Mouse (Mus musculus) forebrain, embryonic 14.5 days (tissue): ENCODE results near the gene Lrrc14b. TPM values are rescaled to one million over a fixed set of nuclear protein-coding genes. Genes with fewer than 3 reads are reported as not detected.

Experiments
- ATAC-seq: fragments of 200-750 bp; cut with Nextera tagmentation; 2 replicates; pipeline ENCODE4 v1.8.0; 2017; ENCODE audit warnings: mild to moderate bottlenecking, moderate library complexity
- DNase-seq: peaks from one replicate; pipeline ENCODE4 v3.0.0-alpha.2; 2015; ENCODE audit warnings: low spot score
- H3K27ac ChIP-seq: fragments of 300-500 bp; sonication (generic); 2 replicates; pipeline ENCODE4 v1.5.1; 2014; ENCODE audit warnings: low read depth, mild to moderate bottlenecking, control low read depth, low read length, moderate library complexity
- H3K27me3 ChIP-seq: fragments of 300-500 bp; sonication (generic); replicated peaks from 2 replicates; pipeline ENCODE4 v1.6.1; 2014; ENCODE audit warnings: low read length, control low read depth, mixed read lengths; ENCODE audit not compliant: control insufficient read depth, insufficient read depth
- H3K36me3 ChIP-seq: fragments of 300-500 bp; sonication (generic); 2 replicates; pipeline ENCODE4 v1.6.1; 2014; ENCODE audit warnings: low read length, control low read depth; ENCODE audit not compliant: control insufficient read depth, insufficient read depth
- H3K4me1 ChIP-seq: fragments of 300-500 bp; sonication (generic); 2 replicates; pipeline ENCODE4 v1.6.1; 2014; ENCODE audit warnings: antibody characterized with exemption, low read length, control low read depth; ENCODE audit not compliant: control insufficient read depth, insufficient read depth
- H3K4me2 ChIP-seq: fragments of 300-500 bp; sonication (generic); 2 replicates; pipeline ENCODE4 v1.6.1; 2014; ENCODE audit warnings: mild to moderate bottlenecking, control low read depth, low read length
- H3K4me3 ChIP-seq: fragments of 300-500 bp; sonication (generic); 2 replicates; pipeline ENCODE4 v1.5.1; 2014; ENCODE audit warnings: low read depth, low read length, control low read depth
- H3K9ac ChIP-seq: fragments of 300-500 bp; sonication (generic); 2 replicates; pipeline ENCODE4 v1.6.1; 2014; ENCODE audit warnings: mild to moderate bottlenecking, low read length, control low read depth, moderate library complexity
- H3K9me3 ChIP-seq: fragments of 300-500 bp; sonication (generic); replicated peaks from 2 replicates; pipeline ENCODE4 v1.6.1; 2016; ENCODE audit warnings: low read length, control low read depth, mixed read lengths; ENCODE audit not compliant: control insufficient read depth
- WGBS: fragments of 180-500 bp; shearing (Covaris S2); extraction: QIAGEN DNeasy Blood & Tissue Kit; methylation state at CpG from one replicate; pipeline ENCODE4 v1.1.7; 2014; 5-methylcytosine and 5-hydroxymethylcytosine counted together
- polyA plus RNA-seq: library from polyadenylated mRNA; unstranded; fragments of >200 nt; fragmentation: Nextera tagmentation; extraction: Ambion mirVana; gene quantifications from 2 replicates; pipeline ENCODE4 v1.2.1, GENCODE M21; 2014

Gene Lrrc14b
- not detected in 2 replicates for polyA plus RNA-seq

GRCm38 (mm10) chr13:74363859-74364235, at the start of gene Lrrc14b:
Gene Lrrc14b, minus strand, starts transcription at chr13:74364005.
- ATAC-seq (no peak), DNase-seq (no peak)
- no peak within 1 kb of the TSS for H3K4me2 ChIP-seq
- H3K9ac ChIP-seq: no peak within 1 kb of the TSS
- no peak within 1 kb of the TSS for H3K27ac ChIP-seq
- H3K4me1 ChIP-seq: no peaks in the 10 kb centered on the region
- no peaks in the 10 kb centered on the region for H3K9me3 ChIP-seq
- no peak within 1 kb of the TSS for H3K4me3 ChIP-seq
- 86% methylated on average over 8 of the region's 8 CpGs for WGBS
- H3K27me3 ChIP-seq: no peaks in the 10 kb centered on the region
- H3K36me3 ChIP-seq: peaks cover 24% of the 10 kb centered on the region

DNA sequence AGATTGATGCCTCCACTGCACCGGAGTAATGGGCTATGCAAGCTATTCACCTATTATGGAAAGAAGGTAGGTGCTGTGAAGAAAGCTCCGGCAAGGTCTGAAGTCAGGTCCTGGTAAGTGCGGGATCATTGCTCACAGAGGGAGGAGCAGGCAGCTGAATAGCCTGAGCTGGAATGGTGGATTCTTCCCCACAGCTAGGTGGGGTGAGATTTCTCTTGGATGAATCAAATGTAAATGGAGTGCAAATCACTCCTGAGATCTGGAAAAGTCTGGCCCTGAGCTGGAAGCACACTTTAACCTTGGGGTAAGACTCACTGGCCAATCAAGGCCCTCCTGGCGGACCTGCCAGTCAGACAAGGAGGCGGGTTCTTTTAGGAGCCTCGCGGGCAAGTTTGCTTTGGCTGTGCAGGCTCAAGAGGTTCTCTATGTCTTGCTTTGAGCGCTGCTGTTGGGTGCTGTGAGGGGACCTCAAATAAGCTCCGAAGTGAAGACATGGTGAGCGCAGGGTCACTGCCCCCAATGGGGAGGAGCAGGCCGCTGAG, 35.6 kb upstream of the Lrrc14b start, which contains the start of gene Ftl1-ps1:
Gene Ftl1-ps1, plus strand, starts transcription at position 397 of the 542 bp plus-strand sequence.
- Histone ChIP-seq H3K4me1 (no peaks in the 10 kb centered on the region), H3K9ac (no peak within 1 kb of the TSS), H3K36me3 (no peaks in the 10 kb centered on the region), H3K27ac (no peak within 1 kb of the TSS), H3K4me3 (no peak within 1 kb of the TSS), H3K27me3 (no peaks in the 10 kb centered on the region), H3K9me3 (no peaks in the 10 kb centered on the region), H3K4me2 (no peak within 1 kb of the TSS)
- 16% methylated on average over 11 of the region's 11 CpGs for WGBS
- DNase-seq (no peak), ATAC-seq (no peak)

DNA sequence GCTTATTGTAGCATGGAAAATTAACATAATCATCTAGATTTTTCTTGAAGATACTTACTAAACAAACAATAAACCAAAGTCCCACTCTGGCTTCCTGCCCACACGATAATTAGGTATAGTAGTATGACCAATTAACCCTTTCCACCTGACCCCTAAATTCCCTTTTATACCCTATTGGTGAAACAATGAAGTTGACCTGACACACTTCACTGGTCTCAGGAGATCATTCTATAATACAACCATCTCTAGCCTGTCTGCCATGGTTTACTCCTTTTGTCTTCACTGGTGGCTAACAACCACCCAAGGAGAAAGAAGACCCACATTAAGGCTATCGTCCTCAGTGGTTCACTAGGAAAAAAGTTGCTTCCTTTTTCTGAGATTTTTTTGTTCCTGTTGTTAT, 27.4 kb upstream of the Lrrc14b start:
- WGBS: 73% methylated on average over 2 of the region's 2 CpGs
- Histone ChIP-seq H3K27ac (no peak overlapping the region), H3K4me1 (peaks cover 3% of the 10 kb centered on the region; the same call in 1 of the 2 replicates), H3K4me3 (no peak overlapping the region), H3K9me3 (no peaks in the 10 kb centered on the region), H3K4me2 (no peak overlapping the region), H3K36me3 (no peaks in the 10 kb centered on the region), H3K9ac (no peak overlapping the region), H3K27me3 (no peaks in the 10 kb centered on the region)
- peak; percentile 37 for ATAC-seq
- no peak for DNase-seq

GRCm38 (mm10) chr13:74390371-74390990, 26.7 kb upstream of the Lrrc14b start, which contains the start of gene Zfp72:
Gene Zfp72, minus strand, starts transcription at chr13:74390836.
- Histone ChIP-seq H3K36me3 (no peaks in the 10 kb centered on the region), H3K4me2 (peak within 1 kb of the TSS; percentile 56), H3K4me3 (peak within 1 kb of the TSS; percentile 59), H3K27me3 (no peaks in the 10 kb centered on the region), H3K9ac (peak within 1 kb of the TSS; percentile 70), H3K9me3 (no peaks in the 10 kb centered on the region), H3K4me1 (peaks cover 3% of the 10 kb centered on the region; the same call in 1 of the 2 replicates), H3K27ac (no peak within 1 kb of the TSS)
- DNase-seq: peak; percentile 91
- 2% methylated on average over 14 of the region's 14 CpGs for WGBS
- peak; percentile 96 for ATAC-seq

DNA sequence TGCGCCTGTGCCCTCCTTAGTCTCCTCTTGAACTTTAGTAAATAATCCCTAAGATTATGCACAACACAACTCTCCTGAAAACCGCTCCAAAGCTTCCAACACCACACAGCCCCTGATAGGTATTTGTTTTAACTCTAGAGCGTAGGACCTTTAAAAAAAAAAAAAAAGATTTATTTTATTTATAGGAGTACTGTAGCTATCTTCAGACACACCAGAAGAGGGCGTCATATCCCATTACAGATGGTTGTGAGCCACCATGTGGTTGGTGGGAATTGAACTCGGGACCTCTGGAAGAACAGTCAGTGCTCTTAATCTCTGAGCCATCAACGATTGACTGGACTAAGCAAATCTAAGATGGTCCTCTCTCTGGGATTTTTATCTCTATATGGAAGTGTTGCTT, 25.9 kb upstream of the Lrrc14b start:
- DNase-seq: no peak
- peak; percentile 6; the same call in 1 of the 2 replicates for ATAC-seq
- Histone ChIP-seq H3K4me2 (peak overlapping the region; percentile 56), H3K27me3 (no peaks in the 10 kb centered on the region), H3K27ac (no peak overlapping the region), H3K9ac (no peak overlapping the region), H3K36me3 (no peaks in the 10 kb centered on the region), H3K4me1 (peaks cover 3% of the 10 kb centered on the region; the same call in 1 of the 2 replicates), H3K9me3 (no peaks in the 10 kb centered on the region), H3K4me3 (peak overlapping the region; percentile 59; the same call in 1 of the 2 replicates)
- WGBS: 75% methylated on average over 6 of the region's 6 CpGs

- Histone ChIP-seq H3K9ac (no peak overlapping the region), H3K27ac (no peak overlapping the region), H3K4me3 (no peak overlapping the region), H3K9me3 (no peaks in the 10 kb centered on the region), H3K4me1 (no peaks in the 10 kb centered on the region), H3K27me3 (no peaks in the 10 kb centered on the region), H3K4me2 (no peak overlapping the region), H3K36me3 (no peaks in the 10 kb centered on the region)
- ATAC-seq: peak; percentile 57; the same call in 1 of the 2 replicates
- peak; percentile 62 for DNase-seq
- 5% methylated on average over 3 of the region's 3 CpGs for WGBS
These were observed 18.5 kb upstream of the Lrrc14b start for GRCm38 (mm10) chr13:74382289-74382688.

GRCm38 (mm10) chr13:74381533-74382276, 17.9 kb upstream of the Lrrc14b start:
- WGBS: 58% methylated on average over 10 of the region's 10 CpGs
- ATAC-seq: peak; percentile 55; the same call in 1 of the 2 replicates
- no peak overlapping the region for H3K4me2 ChIP-seq
- no peak overlapping the region for H3K9ac ChIP-seq
- H3K4me1 ChIP-seq: no peaks in the 10 kb centered on the region
- H3K27ac ChIP-seq: no peak overlapping the region
- no peak overlapping the region for H3K4me3 ChIP-seq
- no peaks in the 10 kb centered on the region for H3K36me3 ChIP-seq
- no peaks in the 10 kb centered on the region for H3K27me3 ChIP-seq
- no peaks in the 10 kb centered on the region for H3K9me3 ChIP-seq
- peak; percentile 40 for DNase-seq

DNA sequence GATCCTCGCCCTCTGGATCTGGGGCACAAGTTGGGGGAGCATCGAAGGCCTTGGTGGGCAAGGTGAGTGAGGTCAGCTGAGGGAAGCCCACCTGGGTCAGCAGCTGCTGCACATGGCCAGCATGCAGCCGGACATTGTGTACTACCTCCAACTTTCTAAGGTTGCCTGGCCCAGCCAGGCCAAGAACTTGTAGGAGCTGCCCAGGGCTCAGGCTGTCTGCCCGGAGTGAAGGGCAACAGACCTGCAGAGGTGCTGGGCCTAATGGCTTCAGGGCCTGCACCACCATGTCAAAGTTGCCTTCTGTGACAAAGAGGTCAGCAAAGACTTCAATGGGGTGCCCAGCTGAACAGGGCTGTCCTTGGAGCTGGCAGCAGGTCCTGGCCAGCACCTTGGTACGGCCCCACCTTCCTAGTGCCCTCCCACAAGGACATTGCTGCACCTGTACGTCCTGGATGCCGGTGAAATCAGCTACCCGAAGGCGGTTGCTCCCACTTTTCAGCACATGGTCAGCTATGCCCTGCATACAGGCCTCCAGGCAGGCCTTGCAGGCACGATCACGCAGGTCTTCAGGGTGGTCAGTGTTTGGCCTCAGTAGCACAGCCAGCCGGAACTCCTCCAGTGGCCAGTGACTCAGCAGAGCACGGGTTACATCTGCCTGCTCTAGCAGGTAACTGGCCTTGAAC, 488 bp downstream of the Lrrc14b start:
- Histone ChIP-seq H3K36me3 (peaks cover 29% of the 10 kb centered on the region), H3K9ac (no peak overlapping the region), H3K4me3 (no peak overlapping the region), H3K4me1 (no peaks in the 10 kb centered on the region), H3K27ac (no peak overlapping the region), H3K4me2 (no peak overlapping the region), H3K27me3 (no peaks in the 10 kb centered on the region), H3K9me3 (no peaks in the 10 kb centered on the region)
- ATAC-seq: 0 out of 2 replicates have a peak, but pooled peaks have one; percentile 19
- 92% methylated on average over 13 of the region's 13 CpGs for WGBS
- no peak for DNase-seq
